Mouse (Mus musculus) liver, adult (tissue): ENCODE measurements around the gene Mitf.

Experiments
- GATA4 ChIP-seq: IDR thresholded peaks from 2 replicates; pipeline ENCODE4 v1.6.1; 2014; ENCODE audit warnings: mild to moderate bottlenecking, low read length; ENCODE audit not compliant: insufficient replicate concordance

Mitf gene

GRCm38 (mm10) chr6:97806051-97806450 lies 801 bp upstream of the Mitf start:
- TF ChIP-seq GATA4, result no peak

DNA sequence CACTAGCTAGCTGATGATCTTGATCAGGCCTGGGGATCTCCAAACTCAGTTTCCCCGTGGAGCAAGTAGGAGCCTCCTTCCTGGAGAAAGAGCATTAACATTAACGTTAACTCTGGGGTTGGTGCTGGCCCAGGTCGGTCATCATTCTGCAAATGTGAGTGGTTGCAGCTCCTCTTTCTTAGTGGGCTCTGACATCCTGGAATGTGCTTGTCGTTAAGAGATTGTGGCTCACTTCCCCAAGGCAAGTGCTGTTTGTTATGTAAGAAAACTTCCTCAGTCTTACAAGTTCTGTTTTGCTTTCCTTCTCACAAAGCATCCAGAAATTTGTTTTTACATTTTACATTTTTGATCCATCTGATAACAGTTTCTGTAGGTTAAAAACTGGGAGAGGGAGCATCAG lies 7.3 kb downstream of the Mitf start:
- TF ChIP-seq GATA4, result no peak

- no peak for TF ChIP-seq GATA4
These were observed 8.9 kb downstream of the Mitf start for GRCm38 (mm10) chr6:97815723-97816122.

DNA sequence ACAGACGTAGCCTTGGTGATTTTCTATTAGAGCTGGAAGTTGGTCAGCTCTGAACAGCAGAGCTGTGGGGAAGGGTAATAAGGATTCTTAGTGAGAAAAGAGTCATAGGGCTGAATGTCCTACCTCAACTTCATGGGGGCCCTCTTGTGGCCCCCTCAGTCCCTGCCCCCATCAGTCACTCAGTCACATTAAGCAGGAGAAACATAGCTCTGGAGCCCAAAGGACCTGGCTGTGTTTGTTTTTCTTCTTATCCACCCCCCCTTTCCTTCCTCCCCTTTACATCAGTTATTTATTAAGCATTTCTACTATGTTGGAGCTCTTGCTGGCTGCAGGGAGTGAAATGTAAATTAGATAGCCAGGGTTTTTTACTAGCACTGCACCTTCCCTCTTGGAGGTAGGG lies 10.0 kb downstream of the Mitf start:
- no peak for TF ChIP-seq GATA4

DNA sequence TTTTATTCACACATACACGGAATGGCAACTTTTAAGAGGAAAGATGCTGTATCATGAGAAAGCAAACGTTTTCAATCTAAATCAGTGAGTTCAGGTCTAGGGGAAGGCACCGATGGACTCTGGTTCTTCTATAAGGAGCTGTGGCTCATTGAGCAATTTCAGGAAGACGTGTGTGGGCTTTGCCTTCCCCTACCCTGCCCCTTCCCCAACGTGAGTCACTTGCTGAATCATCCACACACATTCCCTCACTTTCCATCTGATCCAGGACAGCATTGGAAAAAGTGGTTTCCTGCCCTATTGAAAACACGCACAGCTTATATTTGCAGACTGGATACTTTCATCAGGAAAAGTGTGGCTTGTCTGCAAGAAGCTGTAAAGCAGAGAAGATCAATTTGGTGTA lies 11.3 kb downstream of the Mitf start:
- TF ChIP-seq GATA4, result no peak

DNA sequence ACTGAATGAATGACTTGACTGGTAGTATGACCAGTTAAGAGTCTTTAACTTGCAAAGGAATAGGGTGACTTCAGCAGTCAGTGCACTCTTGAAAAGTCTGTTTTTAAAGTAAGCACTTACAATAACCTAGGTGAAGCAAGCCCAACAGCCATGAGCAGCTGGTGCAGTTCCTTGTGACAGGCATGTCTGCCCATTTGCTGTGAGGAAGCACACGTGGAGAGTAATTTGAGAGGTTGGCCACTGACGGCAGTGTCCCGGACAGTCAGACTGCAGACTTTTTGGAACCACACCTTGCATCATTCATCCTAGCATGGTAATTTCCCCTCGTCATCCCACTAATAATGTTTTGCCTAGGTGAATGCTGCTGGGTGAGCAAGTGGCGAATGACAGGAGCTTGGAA lies 12.1 kb downstream of the Mitf start:
- TF ChIP-seq GATA4, result no peak

- TF ChIP-seq GATA4, result no peak
These were observed 13.7 kb downstream of the Mitf start for GRCm38 (mm10) chr6:97820505-97820904.

DNA sequence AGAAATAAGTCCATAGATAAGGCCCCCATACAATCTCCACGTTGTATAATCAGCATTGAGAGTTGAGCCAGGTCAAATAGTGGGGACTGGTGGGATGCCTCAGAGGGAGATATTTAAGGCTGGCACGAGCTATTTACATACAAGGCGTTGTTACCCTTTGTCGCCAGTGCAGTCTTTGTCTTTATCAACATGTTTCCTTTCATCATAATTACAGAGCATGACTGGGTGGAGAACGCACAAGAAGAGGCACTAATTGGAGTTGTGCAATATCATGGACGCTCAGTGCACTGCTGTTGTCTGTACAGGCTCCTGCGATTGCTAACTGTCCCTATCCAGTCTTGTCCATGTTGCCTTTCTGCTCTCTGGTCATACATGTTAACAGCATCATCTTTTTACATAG lies 15.0 kb downstream of the Mitf start:
- no peak for TF ChIP-seq GATA4

DNA sequence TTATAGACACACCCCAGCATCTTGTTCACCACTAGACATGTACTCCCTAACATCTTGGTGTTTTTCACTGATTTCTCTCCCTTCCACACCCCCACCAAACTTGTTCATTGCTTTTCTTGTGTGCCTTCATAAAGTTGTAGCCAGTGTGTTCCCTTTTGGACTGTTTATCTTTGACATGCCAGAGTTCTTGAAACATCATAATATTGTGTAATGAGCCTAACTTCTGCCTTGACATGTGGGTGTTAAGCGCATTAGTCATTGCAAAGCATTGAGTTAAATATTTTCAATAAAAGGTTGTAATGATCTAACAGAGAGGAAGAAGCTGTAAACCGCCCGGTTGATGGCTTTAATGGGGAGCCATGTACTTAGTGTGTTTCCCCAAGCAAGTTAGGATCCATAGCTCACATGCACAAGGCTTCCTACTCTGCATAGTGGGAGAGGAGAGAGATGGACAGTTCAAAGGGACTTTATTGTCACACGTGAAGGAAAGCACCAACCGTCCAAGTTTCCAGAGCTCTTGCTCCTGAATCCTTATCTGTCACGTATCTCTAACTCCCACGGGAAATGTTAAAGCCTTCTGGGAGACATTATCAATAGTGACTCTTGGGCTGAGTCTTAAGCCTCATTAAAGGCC lies 19.9 kb downstream of the Mitf start:
- no peak for TF ChIP-seq GATA4

GRCm38 (mm10) chr6:97828021-97828420 lies 21.2 kb downstream of the Mitf start:
- no peak for TF ChIP-seq GATA4

DNA sequence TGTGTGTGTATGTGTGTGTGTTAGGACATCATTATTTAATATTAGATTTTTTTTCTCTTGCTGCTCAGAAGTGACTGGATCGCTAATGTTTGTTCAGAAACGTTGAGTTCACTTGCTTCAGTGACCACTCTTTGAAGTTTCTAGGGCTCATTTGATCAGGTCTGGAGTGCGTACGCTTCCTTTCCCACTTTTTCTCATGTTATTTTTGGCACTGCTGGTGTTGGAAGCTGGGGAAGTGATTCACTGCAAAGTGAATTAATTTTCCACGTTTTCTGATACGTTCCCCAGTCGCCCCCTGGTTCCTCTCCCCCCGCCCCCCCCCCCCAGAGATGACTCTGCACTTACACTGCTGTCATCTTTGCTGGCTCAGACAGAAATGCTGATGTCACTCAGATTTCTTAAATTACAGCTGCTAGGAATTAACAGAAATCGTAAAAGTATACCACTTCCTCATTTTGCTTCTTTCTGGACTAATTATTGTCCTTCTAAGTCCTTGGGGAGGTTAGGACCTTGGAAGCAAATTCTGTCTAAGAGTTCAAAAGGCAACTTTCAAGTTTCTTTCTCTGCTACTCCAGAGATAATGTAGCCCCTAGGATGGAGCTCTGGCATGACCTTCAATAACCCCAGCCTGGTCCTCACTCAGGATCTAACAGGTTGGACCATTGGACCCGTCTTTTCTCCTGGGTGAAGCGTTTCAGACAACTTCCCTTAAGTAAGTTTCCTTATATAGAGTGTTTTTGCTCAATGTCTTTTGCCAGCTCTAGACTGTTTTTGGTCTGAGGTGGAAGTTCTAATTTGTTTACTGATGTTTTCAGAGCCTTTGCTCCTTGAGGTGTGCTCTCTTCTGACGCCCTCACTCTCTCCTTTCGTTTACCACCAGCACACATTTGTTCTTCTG lies 22.2 kb downstream of the Mitf start:
- TF ChIP-seq GATA4, result no peak

- no peak for TF ChIP-seq GATA4
These were observed 25.6 kb downstream of the Mitf start for GRCm38 (mm10) chr6:97832501-97832900.

DNA sequence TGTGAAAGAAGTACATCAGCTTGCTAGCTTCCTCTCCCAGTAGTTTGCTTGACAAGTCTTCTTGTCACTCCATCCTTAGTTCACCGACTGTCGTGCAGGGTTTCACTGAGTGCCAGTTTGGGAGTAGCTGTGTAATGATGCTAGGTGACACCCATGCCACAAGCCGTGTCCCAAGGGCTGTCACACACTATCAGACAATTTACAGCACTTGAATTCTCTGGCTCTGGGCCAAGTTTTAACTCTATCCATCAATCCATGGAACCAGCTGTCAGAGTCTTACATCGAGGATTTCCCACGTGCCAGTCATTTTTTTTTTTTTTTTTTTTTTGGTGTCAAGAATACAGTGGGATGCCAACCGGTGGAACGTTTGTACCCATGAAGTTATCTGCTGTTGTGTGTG lies 29.3 kb downstream of the Mitf start:
- TF ChIP-seq GATA4, result no peak

GRCm38 (mm10) chr6:97837711-97838110 lies 30.9 kb downstream of the Mitf start:
- no peak for TF ChIP-seq GATA4

- no peak for TF ChIP-seq GATA4
These were observed 32.7 kb downstream of the Mitf start for GRCm38 (mm10) chr6:97839568-97839967.

- TF ChIP-seq GATA4, result no peak
These were observed 37.3 kb downstream of the Mitf start for GRCm38 (mm10) chr6:97844112-97844511.
